Mouse (Mus musculus): ENCODE results near the gene Sult6b2. TPM values are rescaled to one million over a fixed set of nuclear protein-coding genes. Genes with fewer than 3 reads are reported as not detected.
A peak's percentile ranks its signal among the peaks of the same experiment; 100 is the strongest.

Gene Sult6b2
- polyA plus RNA-seq, 1 experiment from 2014 or later: not detected

GRCm38 (mm10) chr6:142738637-142739036 lies 65.7 kb downstream of the Sult6b2 start:
- Histone ChIP-seq H3K9ac (no peak overlapping the region), H3K9me3 (ENCODE audit: low read depth, low read length) (no peaks in the 10 kb centered on the region), H3K4me1 (ENCODE audit: insufficient read depth) (no peaks in the 10 kb centered on the region), H3K27me3 (ENCODE audit: insufficient read depth, low read length) (no peaks in the 10 kb centered on the region), H3K4me3 (ENCODE audit: low read depth, low read length) (no peak overlapping the region), H3K36me3 (ENCODE audit: insufficient read depth) (no peaks in the 10 kb centered on the region), H3K4me2 (no peak overlapping the region), H3K27ac (ENCODE audit: low read depth) (no peak overlapping the region)
- no peak for TF ChIP-seq CTCF (IDR thresholded peaks at IDR 0.05; ENCODE audit: low read depth)
- WGBS: 61% methylated on average over 6 of the region's 6 CpGs
- no peak for ATAC-seq (ENCODE audit: insufficient read depth)
- no peak for DNase-seq

- Histone ChIP-seq H3K4me3 (ENCODE audit: low read depth, low read length) (no peak overlapping the region), H3K27me3 (ENCODE audit: insufficient read depth, low read length) (no peaks in the 10 kb centered on the region), H3K4me1 (ENCODE audit: insufficient read depth) (no peaks in the 10 kb centered on the region), H3K9me3 (ENCODE audit: low read depth, low read length) (no peaks in the 10 kb centered on the region), H3K9ac (no peak overlapping the region), H3K27ac (ENCODE audit: low read depth) (no peak overlapping the region), H3K4me2 (no peak overlapping the region), H3K36me3 (ENCODE audit: insufficient read depth) (no peaks in the 10 kb centered on the region)
- TF ChIP-seq CTCF (IDR thresholded peaks at IDR 0.05; ENCODE audit: low read depth): no peak
- 79% methylated on average over 2 of the region's 2 CpGs for WGBS
- DNase-seq: no peak
- ATAC-seq (ENCODE audit: insufficient read depth): no peak
Observed at GRCm38 (mm10) chr6:142738225-142738624, 66.1 kb downstream of the Sult6b2 start.

- TF ChIP-seq CTCF (IDR thresholded peaks at IDR 0.05; ENCODE audit: low read depth): peak; percentile 82
- Histone ChIP-seq H3K4me3 (ENCODE audit: low read depth, low read length) (no peak overlapping the region), H3K27me3 (ENCODE audit: insufficient read depth, low read length) (no peaks in the 10 kb centered on the region), H3K4me2 (no peak overlapping the region), H3K36me3 (ENCODE audit: insufficient read depth) (no peaks in the 10 kb centered on the region), H3K4me1 (ENCODE audit: insufficient read depth) (no peaks in the 10 kb centered on the region), H3K9ac (no peak overlapping the region), H3K9me3 (ENCODE audit: low read depth, low read length) (no peaks in the 10 kb centered on the region), H3K27ac (ENCODE audit: low read depth) (no peak overlapping the region)
- DNase-seq (peak; percentile 86), ATAC-seq (ENCODE audit: insufficient read depth) (peak; percentile 56)
- 43% methylated on average over 8 of the region's 8 CpGs for WGBS
Observed at GRCm38 (mm10) chr6:142735302-142736005, 68.8 kb downstream of the Sult6b2 start.

Other genes starting within 250 kb of the Sult6b2 start
- 13.6 and 16.3 TPM in 2 replicates for gene Kcnj8, start 232.9 kb downstream of the Sult6b2 start, polyA plus RNA-seq (2014; fragmentation: Nextera tagmentation; extraction: Ambion mirVana)
- gene Abcc9, start 102.2 kb downstream of the Sult6b2 start, polyA plus RNA-seq (2014; fragmentation: Nextera tagmentation; extraction: Ambion mirVana): 4.9 and 6.3 TPM in 2 replicates
- 71.1 and 71.8 TPM in 2 replicates for gene Cmas, start 47.8 kb downstream of the Sult6b2 start, polyA plus RNA-seq (2014; fragmentation: Nextera tagmentation; extraction: Ambion mirVana)
- gene St8sia1, start 159.9 kb upstream of the Sult6b2 start, polyA plus RNA-seq (2014; fragmentation: Nextera tagmentation; extraction: Ambion mirVana): 0.07 and 0.39 TPM in 2 replicates

All from lung, embryonic 14.5 days (tissue).